Mouse (Mus musculus) ES-Bruce4 (cell line): ENCODE results near the gene Farp2. TPM values are rescaled to one million over a fixed set of nuclear protein-coding genes. Genes with fewer than 3 reads are reported as not detected.

ENCODE experiments used
- H3K27ac ChIP-seq: 2 replicates; pipeline ENCODE4 v1.5.1; 2012; ENCODE audit warnings: low read length, inconsistent platforms; ENCODE audit not compliant: insufficient read depth
- H3K27me3 ChIP-seq: 2 replicates; pipeline ENCODE4 v1.6.1; 2012; ENCODE audit warnings: mild to moderate bottlenecking, low read length, inconsistent platforms; ENCODE audit not compliant: control insufficient read depth, poor library complexity, insufficient read depth, severe bottlenecking
- H3K36me3 ChIP-seq: 2 replicates; pipeline ENCODE4 v1.6.1; 2012; ENCODE audit warnings: inconsistent platforms, mild to moderate bottlenecking, low read length, moderate library complexity; ENCODE audit not compliant: control insufficient read depth, poor library complexity, insufficient read depth, severe bottlenecking
- H3K4me1 ChIP-seq: one replicate; pipeline ENCODE4 v1.8.1; 2011; ENCODE audit warnings: low read length; ENCODE audit not compliant: control insufficient read depth, insufficient read depth
- H3K4me3 ChIP-seq: 2 replicates; pipeline ENCODE4 v1.5.1; 2011; ENCODE audit warnings: low read depth, mild to moderate bottlenecking, low read length
- H3K9ac ChIP-seq: 2 replicates; pipeline ENCODE4 v1.6.1; 2012; ENCODE audit warnings: low read depth, mild to moderate bottlenecking, inconsistent platforms; ENCODE audit not compliant: poor library complexity, severe bottlenecking
- H3K9me3 ChIP-seq: replicated peaks from 2 replicates; pipeline ENCODE4 v1.6.1; 2012; ENCODE audit warnings: mild to moderate bottlenecking, low read length, inconsistent platforms; ENCODE audit not compliant: control insufficient read depth, poor library complexity, insufficient read depth, severe bottlenecking
- CTCF ChIP-seq: IDR thresholded peaks from one replicate; pipeline ENCODE4 v1.8.1; 2011; ENCODE audit warnings: low read depth, low read length
- EP300 ChIP-seq: IDR thresholded peaks from 2 replicates; pipeline ENCODE4 v1.6.1; 2011; ENCODE audit warnings: low read depth, low read length; ENCODE audit not compliant: insufficient read depth
- POLR2A ChIP-seq: IDR thresholded peaks from one replicate; pipeline ENCODE4 v1.8.1; 2011; ENCODE audit warnings: low read length; ENCODE audit not compliant: insufficient read depth
- polyA plus RNA-seq: library from polyadenylated mRNA; stranded (reverse); fragments of >200 nt; gene quantifications from 2 replicates; pipeline ENCODE4 v1.2.4, GENCODE M21; 2011; ENCODE audit warnings: low read depth; ENCODE audit not compliant: missing spikeins, insufficient read depth, insufficient read length

Farp2 gene
- polyA plus RNA-seq, 1 experiment: 4.0 TPM

- H3K36me3 ChIP-seq: no peaks in the 10 kb centered on the region
- no peak overlapping the region for H3K27ac ChIP-seq
- TF ChIP-seq CTCF (no peak), EP300 (no peak), POLR2A (no peak)
- H3K4me1 ChIP-seq: no peaks in the 10 kb centered on the region
- H3K9me3 ChIP-seq: no peaks in the 10 kb centered on the region
- no peaks in the 10 kb centered on the region for H3K27me3 ChIP-seq
- no peak overlapping the region for H3K4me3 ChIP-seq
- no peak overlapping the region for H3K9ac ChIP-seq
Observed at GRCm38 (mm10) chr1:93588346-93588745, 76.5 kb downstream of the Farp2 start.

GRCm38 (mm10) chr1:93593960-93594359 lies 82.1 kb downstream of the Farp2 start:
- Histone ChIP-seq H3K4me1 (no peaks in the 10 kb centered on the region), H3K27me3 (no peaks in the 10 kb centered on the region), H3K9me3 (no peaks in the 10 kb centered on the region), H3K27ac (no peak overlapping the region), H3K36me3 (no peaks in the 10 kb centered on the region), H3K9ac (no peak overlapping the region), H3K4me3 (no peak overlapping the region)
- no peak for TF ChIP-seq EP300
- no peak for TF ChIP-seq CTCF
- TF ChIP-seq POLR2A: no peak

GRCm38 (mm10) chr1:93595916-93596315 lies 84.0 kb downstream of the Farp2 start:
- Histone ChIP-seq H3K36me3 (no peaks in the 10 kb centered on the region), H3K4me1 (no peaks in the 10 kb centered on the region), H3K27ac (no peak overlapping the region), H3K9me3 (no peaks in the 10 kb centered on the region), H3K9ac (no peak overlapping the region), H3K27me3 (no peaks in the 10 kb centered on the region), H3K4me3 (no peak overlapping the region)
- TF ChIP-seq EP300 (no peak), POLR2A (no peak), CTCF (no peak)

- Histone ChIP-seq H3K36me3 (no peaks in the 10 kb centered on the region), H3K9me3 (no peaks in the 10 kb centered on the region), H3K4me3 (no peak overlapping the region), H3K27me3 (no peaks in the 10 kb centered on the region), H3K4me1 (peaks cover 3% of the 10 kb centered on the region), H3K27ac (no peak overlapping the region), H3K9ac (no peak overlapping the region)
- TF ChIP-seq CTCF: no peak
- TF ChIP-seq POLR2A: no peak
- no peak for TF ChIP-seq EP300
Observed at GRCm38 (mm10) chr1:93602911-93603310, 91.0 kb downstream of the Farp2 start.

GRCm38 (mm10) chr1:93603921-93604320 lies 92.0 kb downstream of the Farp2 start:
- Histone ChIP-seq H3K9me3 (no peaks in the 10 kb centered on the region), H3K4me1 (peaks cover 3% of the 10 kb centered on the region), H3K9ac (no peak overlapping the region), H3K4me3 (no peak overlapping the region), H3K36me3 (no peaks in the 10 kb centered on the region), H3K27me3 (no peaks in the 10 kb centered on the region), H3K27ac (no peak overlapping the region)
- TF ChIP-seq CTCF (no peak), POLR2A (no peak), EP300 (no peak)

- Histone ChIP-seq H3K27me3 (no peaks in the 10 kb centered on the region), H3K9ac (no peak overlapping the region), H3K4me3 (no peak overlapping the region), H3K27ac (no peak overlapping the region), H3K4me1 (peaks cover 3% of the 10 kb centered on the region), H3K9me3 (no peaks in the 10 kb centered on the region), H3K36me3 (no peaks in the 10 kb centered on the region)
- TF ChIP-seq EP300 (no peak), POLR2A (no peak), CTCF (peak; percentile 7)
Observed at GRCm38 (mm10) chr1:93607090-93608083, 95.5 kb downstream of the Farp2 start.
